Mouse (Mus musculus): Measurements from ENCODE around the gene Pxt1. TPM values are rescaled to one million over a fixed set of nuclear protein-coding genes. Genes with fewer than 3 reads are reported as not detected.

The Pxt1 gene
- polyA plus RNA-seq, 1 experiment from 2014 or later, result 0.92 TPM

- DNase-seq (ENCODE audit: low spot score), result no peak
- Histone ChIP-seq H3K9ac (ENCODE audit: low read depth, low read length) (peak overlapping the region; percentile 85), H3K4me2 (peak overlapping the region; percentile 93), H3K9me3 (ENCODE audit: control insufficient read depth, low read length) (no peaks in the 10 kb centered on the region), H3K36me3 (ENCODE audit: control insufficient read depth, insufficient read depth, low read length) (peaks cover 4% of the 10 kb centered on the region; the same call in 1 of the 2 replicates), H3K27ac (ENCODE audit: low read depth, low read length) (peak overlapping the region; percentile 87), H3K27me3 (replicated peaks; ENCODE audit: control insufficient read depth, insufficient read depth, low read length) (no peaks in the 10 kb centered on the region), H3K4me3 (ENCODE audit: low read depth, low read length) (peak overlapping the region; percentile 60), H3K4me1 (replicated peaks; ENCODE audit: control insufficient read depth, insufficient read depth, low read length) (peaks cover 21% of the 10 kb centered on the region)
- WGBS, result 8% methylated on average over 9 of the region's 9 CpGs
- ATAC-seq (replicated peaks; ENCODE audit: low FRiP score), result no peak
Observed at GRCm38 (mm10) chr17:28953251-28953650, 9.6 kb upstream of the Pxt1 start.

DNA sequence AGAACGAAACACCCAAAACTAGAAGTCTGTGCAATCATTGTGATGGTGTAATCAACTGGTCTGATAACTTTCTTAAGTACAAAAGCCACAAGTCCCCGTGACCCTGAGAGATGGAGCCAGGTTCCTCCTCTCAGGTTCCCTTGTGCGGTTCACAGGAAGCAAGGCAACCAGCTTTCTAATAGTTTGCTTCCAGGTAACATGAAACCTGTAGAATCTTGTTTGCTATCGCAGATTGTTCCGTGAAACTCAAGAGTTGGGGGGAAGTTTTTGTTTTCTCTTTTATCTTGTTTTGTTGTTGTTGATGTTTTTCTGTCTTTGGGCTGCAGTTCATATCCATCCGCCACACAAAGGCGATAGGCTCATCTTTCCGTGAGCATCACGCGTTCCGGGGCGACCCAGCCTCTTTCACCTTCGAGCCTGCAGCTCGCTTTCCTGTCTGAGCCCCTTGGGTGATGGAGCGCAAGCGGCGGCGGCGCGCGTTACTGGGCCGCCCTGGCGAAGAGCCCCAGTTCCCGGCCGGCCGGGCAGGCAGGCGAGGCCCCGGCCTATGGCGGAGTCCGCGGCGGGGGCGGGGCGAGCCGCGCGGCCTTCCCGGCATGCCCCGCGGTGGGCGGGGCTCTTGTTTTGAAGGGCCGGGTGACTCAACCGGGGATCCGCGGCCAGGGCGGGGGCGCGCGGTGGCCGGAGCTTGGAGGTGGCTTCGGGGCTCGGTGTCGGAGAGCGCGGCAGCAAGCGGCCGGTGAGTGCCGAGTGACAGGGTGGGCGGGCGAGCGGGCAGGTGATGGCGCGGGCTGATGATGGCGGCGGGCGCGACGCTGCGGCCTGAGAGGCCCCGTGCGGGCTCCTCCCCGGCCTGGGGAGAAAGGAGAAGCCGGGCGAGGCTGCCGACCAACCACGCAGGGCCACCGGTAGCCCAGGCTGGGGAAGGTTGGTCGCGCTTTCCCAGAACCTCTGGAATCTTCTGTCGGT is 8.5 kb upstream of the Pxt1 start, which contains the start of gene Kctd20:
TSS of gene Kctd20 (plus strand) at position 120 of the 969 bp plus-strand sequence.
- ATAC-seq (replicated peaks; ENCODE audit: low FRiP score), result peak; percentile 89
- H3K4me3 ChIP-seq (ENCODE audit: low read depth, low read length), result peak within 1 kb of the TSS; percentile 60
- H3K9ac ChIP-seq (ENCODE audit: low read depth, low read length), result peak within 1 kb of the TSS; percentile 85
- no peaks in the 10 kb centered on the region for H3K9me3 ChIP-seq (ENCODE audit: control insufficient read depth, low read length)
- peak within 1 kb of the TSS; percentile 93 for H3K4me2 ChIP-seq
- H3K27ac ChIP-seq (ENCODE audit: low read depth, low read length), result peak within 1 kb of the TSS; percentile 87
- DNase-seq (ENCODE audit: low spot score), result peak; percentile 98
- H3K27me3 ChIP-seq (replicated peaks; ENCODE audit: control insufficient read depth, insufficient read depth, low read length), result no peaks in the 10 kb centered on the region
- WGBS, result under 1% methylated on average over 79 of the region's 80 CpGs
- H3K36me3 ChIP-seq (ENCODE audit: control insufficient read depth, insufficient read depth, low read length), result peaks cover 4% of the 10 kb centered on the region; the same call in 1 of the 2 replicates
- peaks cover 21% of the 10 kb centered on the region for H3K4me1 ChIP-seq (replicated peaks; ENCODE audit: control insufficient read depth, insufficient read depth, low read length)

- ATAC-seq (replicated peaks; ENCODE audit: low FRiP score) (no peak), DNase-seq (ENCODE audit: low spot score) (no peak)
- H3K27ac ChIP-seq (ENCODE audit: low read depth, low read length), result peak overlapping the region; percentile 87; the same call in 1 of the 2 replicates
- no peaks in the 10 kb centered on the region for H3K27me3 ChIP-seq (replicated peaks; ENCODE audit: control insufficient read depth, insufficient read depth, low read length)
- H3K4me2 ChIP-seq, result peak overlapping the region; percentile 93
- no peaks in the 10 kb centered on the region for H3K36me3 ChIP-seq (ENCODE audit: control insufficient read depth, insufficient read depth, low read length)
- H3K9me3 ChIP-seq (ENCODE audit: control insufficient read depth, low read length), result no peaks in the 10 kb centered on the region
- 55% methylated on average over 4 of the region's 4 CpGs for WGBS
- H3K9ac ChIP-seq (ENCODE audit: low read depth, low read length), result no peak overlapping the region
- peaks cover 21% of the 10 kb centered on the region for H3K4me1 ChIP-seq (replicated peaks; ENCODE audit: control insufficient read depth, insufficient read depth, low read length)
- no peak overlapping the region for H3K4me3 ChIP-seq (ENCODE audit: low read depth, low read length)
Observed at GRCm38 (mm10) chr17:28950751-28951150, 7.1 kb upstream of the Pxt1 start.

- H3K9ac ChIP-seq (ENCODE audit: low read depth, low read length), result no peak overlapping the region
- no peaks in the 10 kb centered on the region for H3K9me3 ChIP-seq (ENCODE audit: control insufficient read depth, low read length)
- no peak for DNase-seq (ENCODE audit: low spot score)
- H3K4me1 ChIP-seq (replicated peaks; ENCODE audit: control insufficient read depth, insufficient read depth, low read length), result peaks cover 12% of the 10 kb centered on the region
- 88% methylated on average over 4 of the region's 4 CpGs for WGBS
- no peaks in the 10 kb centered on the region for H3K36me3 ChIP-seq (ENCODE audit: control insufficient read depth, insufficient read depth, low read length)
- H3K27ac ChIP-seq (ENCODE audit: low read depth, low read length), result no peak overlapping the region
- H3K4me2 ChIP-seq, result no peak overlapping the region
- H3K4me3 ChIP-seq (ENCODE audit: low read depth, low read length), result no peak overlapping the region
- no peak for ATAC-seq (replicated peaks; ENCODE audit: low FRiP score)
- no peaks in the 10 kb centered on the region for H3K27me3 ChIP-seq (replicated peaks; ENCODE audit: control insufficient read depth, insufficient read depth, low read length)
Observed at GRCm38 (mm10) chr17:28948661-28949060, 5.0 kb upstream of the Pxt1 start.

DNA sequence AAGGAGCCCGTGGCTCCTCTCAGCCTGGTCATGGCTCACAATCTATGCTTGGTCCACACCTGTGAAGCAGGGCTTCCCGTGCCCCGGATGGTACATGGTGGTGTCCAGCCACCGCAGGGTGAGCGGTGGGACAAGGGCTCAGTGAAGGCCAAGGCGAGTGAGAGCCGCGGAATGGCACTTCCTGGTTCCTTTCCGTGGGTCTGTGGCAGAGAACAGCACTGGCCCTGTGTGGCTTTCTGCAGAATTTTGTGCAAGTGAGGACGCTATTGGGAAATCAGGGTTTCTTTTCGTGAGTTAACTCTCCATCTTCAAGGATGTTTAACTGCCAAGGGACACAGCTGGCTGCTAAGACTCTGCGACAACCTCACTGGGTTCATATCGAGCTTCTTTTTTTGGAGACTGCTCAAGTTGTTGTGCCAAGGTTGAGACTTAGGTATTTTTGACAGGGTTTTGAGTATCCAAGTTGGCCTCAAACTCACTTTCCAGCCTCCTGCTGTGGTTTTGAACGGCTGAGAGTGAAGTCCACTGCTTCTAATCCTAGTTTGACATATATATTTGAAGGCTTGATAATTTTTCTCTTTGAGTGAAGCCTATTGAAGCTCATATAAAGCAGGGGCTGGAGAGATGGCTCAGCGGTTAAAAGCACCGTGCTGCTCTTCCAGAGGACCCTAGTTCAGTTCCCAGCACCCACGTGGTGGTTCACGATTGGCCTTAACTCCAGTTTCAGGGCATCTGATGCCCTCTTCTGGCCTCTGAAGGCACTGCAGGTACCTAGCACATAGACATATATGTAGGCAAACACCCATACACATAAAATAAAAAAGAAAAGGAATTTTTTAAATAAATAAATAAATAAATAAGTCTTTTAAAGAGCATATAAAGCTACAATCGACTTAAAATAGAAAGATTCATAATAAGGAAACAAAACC is 3.6 kb upstream of the Pxt1 start:
- Histone ChIP-seq H3K27me3 (replicated peaks; ENCODE audit: control insufficient read depth, insufficient read depth, low read length) (no peaks in the 10 kb centered on the region), H3K9ac (ENCODE audit: low read depth, low read length) (no peak overlapping the region), H3K27ac (ENCODE audit: low read depth, low read length) (no peak overlapping the region), H3K9me3 (ENCODE audit: control insufficient read depth, low read length) (no peaks in the 10 kb centered on the region), H3K4me1 (replicated peaks; ENCODE audit: control insufficient read depth, insufficient read depth, low read length) (peaks cover 8% of the 10 kb centered on the region), H3K36me3 (ENCODE audit: control insufficient read depth, insufficient read depth, low read length) (no peaks in the 10 kb centered on the region), H3K4me3 (ENCODE audit: low read depth, low read length) (no peak overlapping the region), H3K4me2 (no peak overlapping the region)
- no peak for DNase-seq (ENCODE audit: low spot score)
- ATAC-seq (replicated peaks; ENCODE audit: low FRiP score), result no peak
- WGBS, result 90% methylated on average over 19 of the region's 19 CpGs

GRCm38 (mm10) chr17:28944481-28944880 is 841 bp upstream of the Pxt1 start:
- no peaks in the 10 kb centered on the region for H3K4me1 ChIP-seq (replicated peaks; ENCODE audit: control insufficient read depth, insufficient read depth, low read length)
- no peak overlapping the region for H3K9ac ChIP-seq (ENCODE audit: low read depth, low read length)
- WGBS, result 87% methylated on average over 7 of the region's 7 CpGs
- ATAC-seq (replicated peaks; ENCODE audit: low FRiP score) (no peak), DNase-seq (ENCODE audit: low spot score) (no peak)
- H3K4me2 ChIP-seq, result no peak overlapping the region
- H3K27me3 ChIP-seq (replicated peaks; ENCODE audit: control insufficient read depth, insufficient read depth, low read length), result no peaks in the 10 kb centered on the region
- no peaks in the 10 kb centered on the region for H3K9me3 ChIP-seq (ENCODE audit: control insufficient read depth, low read length)
- H3K36me3 ChIP-seq (ENCODE audit: control insufficient read depth, insufficient read depth, low read length), result no peaks in the 10 kb centered on the region
- no peak overlapping the region for H3K27ac ChIP-seq (ENCODE audit: low read depth, low read length)
- no peak overlapping the region for H3K4me3 ChIP-seq (ENCODE audit: low read depth, low read length)

DNA sequence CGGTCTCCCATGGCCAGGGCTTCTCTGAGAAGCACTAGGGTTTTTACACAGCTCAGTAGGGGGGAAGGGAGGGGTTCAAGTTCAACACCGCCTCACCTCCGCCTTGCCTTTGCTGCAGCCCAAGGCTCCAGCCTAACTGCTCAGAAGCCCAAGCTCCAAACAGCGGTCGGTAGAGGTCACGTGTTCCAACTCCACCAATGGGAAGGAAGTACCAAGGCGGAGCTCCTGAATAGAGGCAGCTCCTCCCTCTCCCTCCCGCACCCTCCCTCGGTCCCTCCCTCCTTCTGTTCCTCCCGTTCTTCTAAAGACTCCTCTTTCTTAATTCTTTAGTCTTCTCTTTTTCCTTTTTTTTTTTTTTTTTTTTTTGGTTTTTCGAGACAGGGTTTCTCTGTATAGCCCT is 1.5 kb downstream of the Pxt1 start:
- no peak overlapping the region for H3K27ac ChIP-seq (ENCODE audit: low read depth, low read length)
- 67% methylated on average over 10 of the region's 11 CpGs for WGBS
- H3K4me3 ChIP-seq (ENCODE audit: low read depth, low read length), result no peak overlapping the region
- no peak overlapping the region for H3K4me2 ChIP-seq
- H3K9me3 ChIP-seq (ENCODE audit: control insufficient read depth, low read length), result no peaks in the 10 kb centered on the region
- no peaks in the 10 kb centered on the region for H3K36me3 ChIP-seq (ENCODE audit: control insufficient read depth, insufficient read depth, low read length)
- ATAC-seq (replicated peaks; ENCODE audit: low FRiP score) (peak; percentile 68), DNase-seq (ENCODE audit: low spot score) (no peak)
- no peaks in the 10 kb centered on the region for H3K4me1 ChIP-seq (replicated peaks; ENCODE audit: control insufficient read depth, insufficient read depth, low read length)
- H3K9ac ChIP-seq (ENCODE audit: low read depth, low read length), result 0 out of 2 replicates have a peak overlapping the region, but pooled peaks have one; percentile 32
- H3K27me3 ChIP-seq (replicated peaks; ENCODE audit: control insufficient read depth, insufficient read depth, low read length), result no peaks in the 10 kb centered on the region

DNA sequence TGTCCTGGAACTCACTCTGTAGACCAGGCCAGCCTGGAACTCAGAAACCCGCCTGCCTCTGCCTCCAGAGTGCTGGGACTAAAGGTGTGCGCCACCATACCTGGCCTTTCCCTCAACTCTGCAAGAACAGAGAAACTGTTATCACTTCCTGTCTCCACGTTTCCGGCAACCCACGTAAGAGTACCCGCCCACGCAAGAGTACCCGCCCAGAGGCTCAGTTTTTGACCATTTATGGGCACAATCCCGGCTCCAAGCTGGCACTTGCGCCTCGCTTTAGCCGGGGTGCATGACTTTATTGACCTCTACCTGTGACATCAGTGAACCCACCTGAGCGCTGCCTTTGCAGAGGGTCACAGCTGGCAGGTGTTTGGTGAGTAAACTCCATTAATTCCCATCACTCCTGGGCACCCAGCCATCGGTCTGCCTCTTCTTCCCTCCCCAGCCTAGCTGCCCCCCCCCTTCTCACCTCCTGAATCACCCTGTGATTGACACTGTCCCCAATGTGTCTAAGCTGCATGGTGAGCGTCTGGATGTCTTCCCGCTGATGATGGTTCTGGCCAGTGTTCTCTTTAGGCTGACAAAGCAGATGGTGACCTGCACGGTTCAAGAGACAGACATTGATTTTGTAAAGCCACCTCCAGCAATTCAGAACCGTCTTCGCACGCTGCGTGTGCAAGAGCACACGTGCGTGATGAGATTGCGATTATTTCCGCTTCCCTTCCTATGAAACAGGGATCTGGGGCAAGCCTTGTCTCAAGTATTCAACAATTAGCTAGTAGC is 2.7 kb downstream of the Pxt1 start:
- ATAC-seq (replicated peaks; ENCODE audit: low FRiP score) (no peak), DNase-seq (ENCODE audit: low spot score) (no peak)
- WGBS, result 90% methylated on average over 25 of the region's 25 CpGs
- Histone ChIP-seq H3K36me3 (ENCODE audit: control insufficient read depth, insufficient read depth, low read length) (no peaks in the 10 kb centered on the region), H3K27ac (ENCODE audit: low read depth, low read length) (no peak overlapping the region), H3K9ac (ENCODE audit: low read depth, low read length) (no peak overlapping the region), H3K4me1 (replicated peaks; ENCODE audit: control insufficient read depth, insufficient read depth, low read length) (peaks cover 5% of the 10 kb centered on the region), H3K4me3 (ENCODE audit: low read depth, low read length) (no peak overlapping the region), H3K9me3 (ENCODE audit: control insufficient read depth, low read length) (no peaks in the 10 kb centered on the region; the same call in 1 of the 2 replicates), H3K27me3 (replicated peaks; ENCODE audit: control insufficient read depth, insufficient read depth, low read length) (no peaks in the 10 kb centered on the region), H3K4me2 (no peak overlapping the region)

All from liver, embryonic 11.5 days (tissue).